Mouse (Mus musculus) kidney, adult 2 months (tissue): ENCODE measurements around the gene Rrp7a.

Source experiments
- CTCF ChIP-seq: fragments of 200-500 bp; conservative IDR thresholded peaks from 2 replicates; pipeline ENCODE4 v1.5.1; 2011; ENCODE audit warnings: low read depth, mild to moderate bottlenecking, control low read depth, low read length, moderate library complexity, mixed read lengths; ENCODE audit not compliant: insufficient read depth, insufficient read length
- POLR2A ChIP-seq: fragments of 200-500 bp; IDR thresholded peaks from one replicate; pipeline ENCODE4 v1.6.1; 2011; ENCODE audit warnings: low read depth, low read length, control low read depth

GRCm38 (mm10) chr15:83154309-83154708, 31.7 kb upstream of the Rrp7a start:
- no peak for TF ChIP-seq CTCF
- TF ChIP-seq POLR2A = no peak
